Mouse (Mus musculus): ENCODE results near the gene Itgb2. TPM values are rescaled to one million over a fixed set of nuclear protein-coding genes. Genes with fewer than 3 reads are reported as not detected.

Itgb2 gene
- polyA plus RNA-seq, 1 experiment from 2014 or later: 20.6 TPM

DNA sequence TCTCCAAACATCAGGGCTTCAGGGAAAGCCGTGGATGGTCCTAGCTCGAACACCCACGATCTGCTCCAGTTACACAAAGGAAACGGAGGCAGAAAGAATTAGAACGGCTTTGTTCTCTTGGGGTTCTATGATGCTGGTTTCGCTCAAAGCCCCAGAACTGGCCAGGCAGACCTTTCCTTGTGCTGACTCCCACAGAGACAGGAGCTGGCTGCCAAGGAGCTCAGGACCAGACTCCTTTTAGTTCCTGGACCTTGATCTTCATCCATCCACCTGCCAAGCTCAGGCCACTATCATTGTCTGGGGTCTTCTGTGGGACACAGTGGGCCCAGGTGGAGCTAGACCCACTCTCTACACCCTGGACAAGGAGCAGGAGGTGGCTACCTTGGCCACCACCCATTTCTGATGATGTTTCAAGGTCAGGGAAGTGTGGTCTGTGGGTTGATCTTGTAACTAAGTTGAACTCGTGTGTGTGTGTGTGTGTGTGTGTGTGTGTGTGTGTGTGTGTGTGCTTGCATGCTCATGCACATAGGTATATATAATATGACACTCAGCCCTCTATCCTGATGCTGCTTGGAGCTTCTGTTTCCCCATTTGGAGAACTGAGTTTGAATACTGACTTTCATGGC is 9.4 kb downstream of the Itgb2 start:
- Histone ChIP-seq H3K4me1 (ENCODE audit: control insufficient read depth, low read depth, low read length) (no peaks in the 10 kb centered on the region; the same call in 1 of the 2 replicates), H3K36me3 (ENCODE audit: control insufficient read depth, insufficient read depth) (no peaks in the 10 kb centered on the region), H3K9me3 (replicated peaks; ENCODE audit: control insufficient read depth, low read length) (no peaks in the 10 kb centered on the region), H3K4me2 (ENCODE audit: low read depth, low read length) (no peak overlapping the region), H3K27ac (ENCODE audit: low read length) (no peak overlapping the region), H3K27me3 (ENCODE audit: control insufficient read depth, insufficient read depth, low read depth, low read length) (no peaks in the 10 kb centered on the region), H3K4me3 (ENCODE audit: low read depth, low read length) (no peak overlapping the region), H3K9ac (ENCODE audit: low read depth, low read length) (no peak overlapping the region)
- 68% methylated on average over 7 of the region's 7 CpGs for WGBS (ENCODE audit: insufficient replicate concordance)
- no peak for ATAC-seq (ENCODE audit: low read depth)

DNA sequence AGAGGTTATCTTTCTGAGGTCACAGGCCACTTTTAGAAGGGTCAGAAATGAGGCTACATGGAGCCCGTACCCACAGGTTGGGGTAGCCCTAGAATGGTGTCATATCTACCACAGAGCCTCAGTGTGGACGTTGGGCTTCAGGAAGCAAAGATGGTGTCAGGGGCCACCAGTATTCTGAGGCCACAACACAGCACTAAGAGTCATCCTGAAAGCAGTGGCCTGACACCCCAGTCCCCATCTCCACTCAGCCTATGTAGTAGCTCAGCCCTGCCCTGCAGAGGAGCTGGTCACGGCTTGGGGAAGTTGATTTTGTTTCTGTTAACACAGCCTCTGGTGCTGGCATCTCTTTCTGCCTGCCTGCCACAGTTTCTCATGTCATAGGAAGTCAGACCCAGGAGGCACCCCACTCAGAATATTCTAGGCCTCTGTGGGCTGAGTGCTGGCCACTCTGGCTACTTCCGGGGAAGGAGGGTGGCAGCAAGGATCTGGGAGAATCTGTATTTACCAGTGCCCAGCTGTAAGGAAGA is 10.6 kb downstream of the Itgb2 start:
- no peaks in the 10 kb centered on the region; the same call in 1 of the 2 replicates for H3K4me1 ChIP-seq (ENCODE audit: control insufficient read depth, low read depth, low read length)
- no peaks in the 10 kb centered on the region for H3K36me3 ChIP-seq (ENCODE audit: control insufficient read depth, insufficient read depth)
- no peak overlapping the region for H3K9ac ChIP-seq (ENCODE audit: low read depth, low read length)
- no peaks in the 10 kb centered on the region for H3K27me3 ChIP-seq (ENCODE audit: control insufficient read depth, insufficient read depth, low read depth, low read length)
- H3K4me2 ChIP-seq (ENCODE audit: low read depth, low read length): no peak overlapping the region
- H3K27ac ChIP-seq (ENCODE audit: low read length): 0 out of 2 replicates have a peak overlapping the region, but pooled peaks have one; percentile 19
- no peak overlapping the region for H3K4me3 ChIP-seq (ENCODE audit: low read depth, low read length)
- no peaks in the 10 kb centered on the region for H3K9me3 ChIP-seq (replicated peaks; ENCODE audit: control insufficient read depth, low read length)
- 32% methylated on average over 4 of the region's 4 CpGs for WGBS (ENCODE audit: insufficient replicate concordance)
- ATAC-seq (ENCODE audit: low read depth): no peak

DNA sequence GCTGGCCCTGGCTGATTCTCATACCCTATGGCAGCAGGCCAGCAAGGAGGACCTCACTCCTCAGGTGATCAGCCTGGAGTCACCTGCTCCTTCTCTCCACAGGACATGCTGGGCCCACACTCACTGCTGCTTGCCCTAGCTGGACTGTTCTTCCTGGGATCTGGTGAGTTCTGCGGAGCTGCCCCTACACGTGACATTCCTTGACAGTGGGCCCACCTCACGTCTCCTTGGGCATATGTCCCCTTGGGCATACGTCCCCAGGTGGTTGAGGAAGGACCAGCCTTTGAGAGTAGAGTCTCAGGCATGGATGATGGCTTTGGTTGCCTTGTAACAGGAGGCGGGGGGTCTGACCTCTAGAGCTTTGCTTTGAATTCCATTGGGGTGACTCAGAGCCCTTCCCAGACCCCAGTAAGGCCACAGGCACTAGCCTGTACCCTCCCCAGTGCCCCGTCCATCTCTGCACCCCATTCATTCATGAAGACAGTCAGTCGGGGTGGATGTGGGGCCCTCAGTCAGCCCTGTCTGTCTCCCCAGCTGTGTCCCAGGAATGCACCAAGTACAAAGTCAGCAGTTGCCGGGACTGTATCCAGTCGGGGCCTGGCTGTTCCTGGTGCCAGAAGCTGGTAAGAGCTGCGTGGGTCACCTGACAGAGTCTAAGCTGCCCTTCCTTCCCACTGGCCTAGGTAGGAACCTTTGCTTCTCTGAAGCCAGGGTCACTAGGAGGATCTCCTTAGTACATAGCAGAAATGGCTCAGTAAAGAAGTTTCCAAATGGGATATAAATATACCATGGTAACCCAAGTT is 12.0 kb downstream of the Itgb2 start:
- no peaks in the 10 kb centered on the region for H3K36me3 ChIP-seq (ENCODE audit: control insufficient read depth, insufficient read depth)
- no peaks in the 10 kb centered on the region; the same call in 1 of the 2 replicates for H3K4me1 ChIP-seq (ENCODE audit: control insufficient read depth, low read depth, low read length)
- no peak overlapping the region for H3K27ac ChIP-seq (ENCODE audit: low read length)
- H3K4me3 ChIP-seq (ENCODE audit: low read depth, low read length): no peak overlapping the region
- WGBS (ENCODE audit: insufficient replicate concordance): 64% methylated on average over 10 of the region's 10 CpGs
- H3K9ac ChIP-seq (ENCODE audit: low read depth, low read length): no peak overlapping the region
- no peak for ATAC-seq (ENCODE audit: low read depth)
- no peaks in the 10 kb centered on the region for H3K9me3 ChIP-seq (replicated peaks; ENCODE audit: control insufficient read depth, low read length)
- no peaks in the 10 kb centered on the region for H3K27me3 ChIP-seq (ENCODE audit: control insufficient read depth, insufficient read depth, low read depth, low read length)
- no peak overlapping the region for H3K4me2 ChIP-seq (ENCODE audit: low read depth, low read length)

DNA sequence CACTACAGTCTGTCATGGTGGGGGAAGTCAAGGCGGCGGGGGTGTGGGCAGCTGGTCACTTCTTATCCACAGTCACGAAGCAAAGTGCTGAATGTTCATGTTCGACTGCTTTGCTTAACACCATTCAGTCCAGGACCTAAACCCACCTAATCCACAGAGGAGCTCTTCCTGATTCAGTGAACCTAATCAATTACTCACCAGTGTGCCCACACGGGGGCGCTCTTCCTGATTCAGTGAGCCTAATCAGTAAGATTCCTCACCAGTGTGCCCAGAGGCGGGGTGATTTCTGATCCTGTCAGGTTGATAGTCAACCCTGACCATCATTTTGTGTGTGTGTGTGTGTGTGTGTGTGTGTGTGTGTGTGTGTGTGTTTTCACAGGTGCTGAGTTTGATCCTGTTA is 13.2 kb downstream of the Itgb2 start:
- WGBS (ENCODE audit: insufficient replicate concordance): 30% methylated on average over 7 of the region's 7 CpGs
- Histone ChIP-seq H3K9ac (ENCODE audit: low read depth, low read length) (no peak overlapping the region), H3K4me1 (ENCODE audit: control insufficient read depth, low read depth, low read length) (no peaks in the 10 kb centered on the region; the same call in 1 of the 2 replicates), H3K4me2 (ENCODE audit: low read depth, low read length) (no peak overlapping the region), H3K36me3 (ENCODE audit: control insufficient read depth, insufficient read depth) (no peaks in the 10 kb centered on the region), H3K4me3 (ENCODE audit: low read depth, low read length) (no peak overlapping the region), H3K27me3 (ENCODE audit: control insufficient read depth, insufficient read depth, low read depth, low read length) (no peaks in the 10 kb centered on the region), H3K9me3 (replicated peaks; ENCODE audit: control insufficient read depth, low read length) (no peaks in the 10 kb centered on the region), H3K27ac (ENCODE audit: low read length) (no peak overlapping the region)
- no peak for ATAC-seq (ENCODE audit: low read depth)

DNA sequence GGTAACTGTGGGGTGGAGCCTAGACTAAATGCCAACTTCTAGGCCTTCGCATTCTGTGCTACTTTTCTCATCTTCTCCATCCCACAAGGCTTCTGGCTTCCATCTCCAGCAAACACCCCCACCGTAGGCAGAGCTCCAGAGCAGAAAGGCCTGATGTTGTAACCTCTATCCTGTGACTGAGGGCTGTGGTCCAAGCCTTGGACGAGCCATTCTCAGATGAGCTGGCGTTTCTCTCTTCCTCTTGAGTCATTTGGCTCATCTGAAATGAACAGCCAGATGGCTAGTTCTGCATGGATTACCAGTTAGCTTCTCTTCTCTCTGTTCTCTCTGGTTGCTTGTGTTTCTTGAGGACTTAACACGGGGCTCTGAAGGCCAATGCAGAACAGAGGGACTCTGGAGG is 14.9 kb downstream of the Itgb2 start:
- no peaks in the 10 kb centered on the region; the same call in 1 of the 2 replicates for H3K4me1 ChIP-seq (ENCODE audit: control insufficient read depth, low read depth, low read length)
- ATAC-seq (ENCODE audit: low read depth): no peak
- H3K9ac ChIP-seq (ENCODE audit: low read depth, low read length): no peak overlapping the region
- H3K27me3 ChIP-seq (ENCODE audit: control insufficient read depth, insufficient read depth, low read depth, low read length): no peaks in the 10 kb centered on the region
- no peak overlapping the region for H3K27ac ChIP-seq (ENCODE audit: low read length)
- no peaks in the 10 kb centered on the region for H3K9me3 ChIP-seq (replicated peaks; ENCODE audit: control insufficient read depth, low read length)
- H3K4me3 ChIP-seq (ENCODE audit: low read depth, low read length): no peak overlapping the region
- no peaks in the 10 kb centered on the region for H3K36me3 ChIP-seq (ENCODE audit: control insufficient read depth, insufficient read depth)
- H3K4me2 ChIP-seq (ENCODE audit: low read depth, low read length): no peak overlapping the region
- WGBS (ENCODE audit: insufficient replicate concordance): 53% methylated on average over 5 of the region's 5 CpGs

DNA sequence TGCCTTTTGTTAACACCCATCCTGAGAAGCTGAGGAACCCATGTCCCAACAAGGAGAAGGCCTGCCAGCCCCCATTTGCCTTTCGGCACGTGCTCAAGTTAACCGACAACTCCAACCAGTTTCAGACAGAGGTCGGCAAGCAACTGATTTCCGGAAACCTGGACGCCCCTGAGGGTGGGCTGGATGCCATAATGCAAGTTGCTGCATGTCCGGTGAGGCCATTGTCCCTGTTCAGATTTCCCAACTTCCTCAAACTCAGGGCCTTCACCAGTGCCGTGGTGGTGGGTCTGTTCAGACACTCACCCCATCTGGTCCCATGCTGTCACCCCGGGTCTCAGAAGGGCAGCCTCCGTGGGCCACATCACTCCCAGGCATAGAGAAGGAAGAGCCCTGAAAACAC is 18.5 kb downstream of the Itgb2 start:
- Histone ChIP-seq H3K9me3 (replicated peaks; ENCODE audit: control insufficient read depth, low read length) (no peaks in the 10 kb centered on the region), H3K27ac (ENCODE audit: low read length) (no peak overlapping the region), H3K4me2 (ENCODE audit: low read depth, low read length) (no peak overlapping the region), H3K4me3 (ENCODE audit: low read depth, low read length) (no peak overlapping the region), H3K36me3 (ENCODE audit: control insufficient read depth, insufficient read depth) (no peaks in the 10 kb centered on the region), H3K4me1 (ENCODE audit: control insufficient read depth, low read depth, low read length) (no peaks in the 10 kb centered on the region), H3K9ac (ENCODE audit: low read depth, low read length) (no peak overlapping the region), H3K27me3 (ENCODE audit: control insufficient read depth, insufficient read depth, low read depth, low read length) (no peaks in the 10 kb centered on the region)
- 65% methylated on average over 10 of the region's 10 CpGs for WGBS (ENCODE audit: insufficient replicate concordance)
- no peak for ATAC-seq (ENCODE audit: low read depth)

DNA sequence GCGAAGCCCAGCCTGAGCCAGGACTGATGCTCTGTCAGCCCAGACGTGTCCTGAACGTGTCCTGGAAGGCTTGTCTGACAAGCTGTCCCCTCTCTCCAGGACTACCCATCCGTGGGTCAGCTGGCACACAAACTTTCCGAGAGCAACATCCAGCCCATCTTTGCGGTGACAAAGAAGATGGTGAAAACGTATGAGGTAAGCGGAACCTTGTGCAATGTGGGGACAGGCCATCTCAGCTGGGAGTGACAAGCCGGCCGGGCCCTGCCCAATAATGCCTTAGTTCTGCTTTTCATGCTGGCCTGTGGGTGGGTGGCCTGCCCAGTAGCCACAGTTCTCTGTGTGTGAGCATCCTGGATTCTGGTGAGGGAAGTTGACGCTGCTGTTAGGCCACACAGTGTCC is 20.8 kb downstream of the Itgb2 start:
- H3K4me2 ChIP-seq (ENCODE audit: low read depth, low read length): no peak overlapping the region
- peak; percentile 47; the same call in 1 of the 2 replicates for ATAC-seq (ENCODE audit: low read depth)
- no peaks in the 10 kb centered on the region for H3K27me3 ChIP-seq (ENCODE audit: control insufficient read depth, insufficient read depth, low read depth, low read length)
- H3K9me3 ChIP-seq (replicated peaks; ENCODE audit: control insufficient read depth, low read length): no peaks in the 10 kb centered on the region
- H3K9ac ChIP-seq (ENCODE audit: low read depth, low read length): no peak overlapping the region
- no peaks in the 10 kb centered on the region for H3K36me3 ChIP-seq (ENCODE audit: control insufficient read depth, insufficient read depth)
- no peaks in the 10 kb centered on the region for H3K4me1 ChIP-seq (ENCODE audit: control insufficient read depth, low read depth, low read length)
- H3K27ac ChIP-seq (ENCODE audit: low read length): no peak overlapping the region
- no peak overlapping the region for H3K4me3 ChIP-seq (ENCODE audit: low read depth, low read length)
- 55% methylated on average over 11 of the region's 11 CpGs for WGBS (ENCODE audit: insufficient replicate concordance)

DNA sequence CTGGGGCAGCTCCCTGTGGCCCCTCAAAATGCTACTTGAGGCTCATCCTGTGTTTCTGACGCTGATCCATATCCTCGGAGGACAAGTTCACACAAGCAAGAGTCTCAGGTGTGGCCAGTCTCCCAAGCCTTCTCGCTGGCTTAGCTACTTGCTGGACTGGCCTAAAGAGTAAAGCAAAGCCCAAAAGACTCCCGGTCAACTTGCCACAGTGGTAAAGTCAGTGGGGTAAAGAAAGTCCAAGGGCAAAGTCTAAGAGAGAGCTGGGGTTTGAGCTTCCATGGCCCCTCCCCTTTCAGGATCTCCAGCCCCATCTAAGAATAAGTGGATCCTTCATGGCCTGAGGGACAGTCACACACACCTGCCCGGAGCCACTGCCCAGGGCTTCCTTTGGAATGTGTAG is 22.1 kb downstream of the Itgb2 start:
- Histone ChIP-seq H3K4me1 (ENCODE audit: control insufficient read depth, low read depth, low read length) (no peaks in the 10 kb centered on the region), H3K27me3 (ENCODE audit: control insufficient read depth, insufficient read depth, low read depth, low read length) (no peaks in the 10 kb centered on the region), H3K9ac (ENCODE audit: low read depth, low read length) (no peak overlapping the region), H3K9me3 (replicated peaks; ENCODE audit: control insufficient read depth, low read length) (no peaks in the 10 kb centered on the region), H3K4me2 (ENCODE audit: low read depth, low read length) (no peak overlapping the region), H3K36me3 (ENCODE audit: control insufficient read depth, insufficient read depth) (no peaks in the 10 kb centered on the region), H3K4me3 (ENCODE audit: low read depth, low read length) (no peak overlapping the region), H3K27ac (ENCODE audit: low read length) (no peak overlapping the region)
- 71% methylated on average over 5 of the region's 5 CpGs for WGBS (ENCODE audit: insufficient replicate concordance)
- no peak for ATAC-seq (ENCODE audit: low read depth)

DNA sequence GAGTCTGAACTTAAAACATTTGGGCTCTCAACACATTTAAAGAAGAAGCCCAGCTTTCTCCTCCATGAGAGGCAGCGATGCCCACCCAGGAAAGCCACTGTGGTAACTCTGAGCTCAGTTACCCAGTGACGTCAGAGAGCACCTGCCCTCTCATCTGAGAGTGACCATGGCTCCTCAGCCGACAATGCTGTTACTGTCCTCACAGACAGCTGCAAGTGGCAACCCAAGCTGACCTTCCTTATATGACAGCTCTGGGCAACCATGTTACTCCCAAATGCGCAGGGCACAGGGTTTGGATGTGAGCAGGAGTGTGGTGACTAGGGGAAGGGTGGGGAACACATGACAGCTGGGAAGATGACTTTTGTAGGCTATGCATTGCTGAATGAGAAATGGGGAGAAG is 23.2 kb downstream of the Itgb2 start:
- Histone ChIP-seq H3K27ac (ENCODE audit: low read length) (no peak overlapping the region), H3K9ac (ENCODE audit: low read depth, low read length) (no peak overlapping the region), H3K4me3 (ENCODE audit: low read depth, low read length) (no peak overlapping the region), H3K27me3 (ENCODE audit: control insufficient read depth, insufficient read depth, low read depth, low read length) (no peaks in the 10 kb centered on the region), H3K36me3 (ENCODE audit: control insufficient read depth, insufficient read depth) (no peaks in the 10 kb centered on the region), H3K4me2 (ENCODE audit: low read depth, low read length) (no peak overlapping the region), H3K9me3 (replicated peaks; ENCODE audit: control insufficient read depth, low read length) (no peaks in the 10 kb centered on the region), H3K4me1 (ENCODE audit: control insufficient read depth, low read depth, low read length) (no peaks in the 10 kb centered on the region)
- no peak for ATAC-seq (ENCODE audit: low read depth)
- WGBS (ENCODE audit: insufficient replicate concordance): 67% methylated on average over 4 of the region's 4 CpGs

Data from liver, embryonic 16.5 days (tissue).